Mouse (Mus musculus) C2C12 (cell line): ENCODE results near the gene Prkar2a.

Source experiments
- CTCF ChIP-seq: IDR thresholded peaks from one replicate; pipeline ENCODE4 v1.5.1; 2011; ENCODE audit not compliant: control insufficient read depth, insufficient read depth, insufficient read length
- MAX ChIP-seq: IDR thresholded peaks from one replicate; pipeline ENCODE4 v1.6.1; 2011; ENCODE audit warnings: mild to moderate bottlenecking, control low read depth
- MYOD1 ChIP-seq: IDR thresholded peaks from one replicate; pipeline ENCODE4 v1.6.1; 2011; ENCODE audit warnings: low read depth; ENCODE audit not compliant: control insufficient read depth, insufficient read length
- MYOG ChIP-seq: IDR thresholded peaks from one replicate; pipeline ENCODE4 v1.6.1; 2011; ENCODE audit not compliant: control insufficient read depth, insufficient read length; ENCODE audit errors: extremely low read depth

GRCm38 (mm10) chr9:108687181-108687580 is 1.9 kb upstream of the Prkar2a start:
- TF ChIP-seq CTCF = no peak
- TF ChIP-seq MYOD1 = no peak
- no peak for TF ChIP-seq MYOG
- no peak for TF ChIP-seq MAX
